Mouse (Mus musculus): Measurements from ENCODE around the gene Cln6.
"Not testable (repeated sequence)": the region's sequence is repeated elsewhere in the genome, so short reads cannot be mapped to it uniquely, and the experiment has no call there.

Gene Cln6

DNA sequence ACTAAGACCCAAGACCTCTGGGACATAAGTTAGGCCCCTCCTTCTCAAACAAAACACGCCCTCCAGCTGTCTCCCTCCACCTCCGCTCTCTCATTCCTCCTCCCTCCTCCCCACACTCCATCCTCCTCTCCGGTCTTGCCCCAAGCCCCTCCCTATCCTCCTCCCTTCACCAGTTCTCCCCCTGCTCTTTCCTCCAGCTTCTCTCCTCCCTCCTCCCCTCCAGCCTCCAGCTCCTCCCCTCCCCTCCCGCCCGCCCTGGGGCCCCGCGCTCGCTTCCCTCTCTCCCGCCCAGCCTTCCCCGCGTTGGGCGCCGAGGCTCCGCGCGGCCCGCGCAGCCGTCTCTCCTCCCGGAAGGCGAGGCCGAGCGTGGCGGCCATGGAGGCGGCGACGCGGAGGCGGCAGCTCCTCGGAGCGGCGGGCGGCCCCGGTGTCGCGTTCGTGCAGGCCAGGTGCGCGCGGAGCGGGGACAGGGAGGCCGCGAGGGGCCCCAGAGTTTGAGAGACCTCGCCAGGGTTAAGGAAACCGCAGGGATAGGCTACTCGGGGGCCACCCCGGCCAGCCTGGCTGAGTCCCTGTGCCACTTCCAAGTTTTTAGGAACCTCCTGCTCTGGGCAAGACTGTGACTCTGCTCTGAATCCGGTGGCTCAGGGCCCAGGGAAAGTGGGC lies at the start of gene Cln6:
TSS of gene Cln6 (plus strand) at position 280 of the 666 bp plus-strand sequence.
- peak; percentile 64 for DNase-seq

DNA sequence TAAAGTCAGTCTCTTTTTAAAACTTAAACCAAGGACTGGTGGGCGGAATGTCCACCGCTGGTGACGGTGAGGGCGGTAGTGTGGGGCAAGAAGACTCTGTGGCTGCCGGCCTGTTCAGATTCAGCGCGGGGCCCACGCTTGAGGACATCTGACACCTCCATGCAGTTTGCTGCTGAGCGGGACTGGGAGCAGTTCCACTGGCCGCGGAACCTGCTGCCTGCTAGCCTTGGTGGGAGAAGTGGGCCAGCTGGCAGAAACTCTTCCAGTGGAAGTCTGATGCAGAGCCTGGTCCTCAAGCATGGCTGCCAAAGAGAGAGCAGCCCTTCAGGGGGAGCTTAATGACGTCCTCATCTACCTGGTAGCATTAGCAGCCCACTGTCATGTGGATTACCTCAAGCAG lies 48.7 kb upstream of the Cln6 start:
- no peak for DNase-seq

DNA sequence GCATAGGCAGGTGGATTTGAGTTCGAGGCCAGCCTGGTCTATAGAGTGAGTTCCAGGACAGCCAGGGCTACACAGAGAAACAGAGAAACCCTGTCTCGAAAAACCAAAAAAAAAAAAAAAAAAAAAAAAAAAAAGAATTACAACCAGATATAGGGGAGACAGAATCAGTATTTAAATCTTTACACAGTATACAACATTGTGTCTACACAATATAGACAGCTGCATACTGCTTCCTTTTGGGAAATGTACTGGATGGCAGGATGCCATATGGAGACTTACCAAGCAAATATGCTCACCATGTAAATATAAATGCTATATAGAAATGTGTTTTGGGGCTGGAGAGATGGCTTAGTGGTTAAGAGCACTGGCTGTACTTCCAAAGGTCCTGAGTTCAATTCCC lies 39.4 kb upstream of the Cln6 start:
- not testable (repeated sequence) for DNase-seq

DNA sequence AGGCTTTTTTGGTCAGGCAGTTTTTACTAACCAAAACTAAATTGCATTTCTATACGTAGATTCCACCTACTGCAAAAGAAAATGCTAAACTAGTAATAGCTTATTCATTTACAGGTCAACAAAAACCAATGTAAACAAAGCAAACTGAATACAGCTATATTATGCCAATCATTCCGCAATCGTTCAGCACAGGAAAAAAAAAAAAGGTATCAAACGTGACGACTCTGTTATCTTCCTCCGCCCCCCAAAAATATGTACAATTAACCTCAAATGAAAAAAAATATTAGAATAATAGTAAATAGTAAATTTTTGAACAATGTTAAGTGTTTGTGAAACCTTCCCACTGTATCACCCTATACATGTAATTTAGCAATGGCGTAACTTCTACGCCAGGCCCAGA lies 28.5 kb upstream of the Cln6 start:
- no peak for DNase-seq

DNA sequence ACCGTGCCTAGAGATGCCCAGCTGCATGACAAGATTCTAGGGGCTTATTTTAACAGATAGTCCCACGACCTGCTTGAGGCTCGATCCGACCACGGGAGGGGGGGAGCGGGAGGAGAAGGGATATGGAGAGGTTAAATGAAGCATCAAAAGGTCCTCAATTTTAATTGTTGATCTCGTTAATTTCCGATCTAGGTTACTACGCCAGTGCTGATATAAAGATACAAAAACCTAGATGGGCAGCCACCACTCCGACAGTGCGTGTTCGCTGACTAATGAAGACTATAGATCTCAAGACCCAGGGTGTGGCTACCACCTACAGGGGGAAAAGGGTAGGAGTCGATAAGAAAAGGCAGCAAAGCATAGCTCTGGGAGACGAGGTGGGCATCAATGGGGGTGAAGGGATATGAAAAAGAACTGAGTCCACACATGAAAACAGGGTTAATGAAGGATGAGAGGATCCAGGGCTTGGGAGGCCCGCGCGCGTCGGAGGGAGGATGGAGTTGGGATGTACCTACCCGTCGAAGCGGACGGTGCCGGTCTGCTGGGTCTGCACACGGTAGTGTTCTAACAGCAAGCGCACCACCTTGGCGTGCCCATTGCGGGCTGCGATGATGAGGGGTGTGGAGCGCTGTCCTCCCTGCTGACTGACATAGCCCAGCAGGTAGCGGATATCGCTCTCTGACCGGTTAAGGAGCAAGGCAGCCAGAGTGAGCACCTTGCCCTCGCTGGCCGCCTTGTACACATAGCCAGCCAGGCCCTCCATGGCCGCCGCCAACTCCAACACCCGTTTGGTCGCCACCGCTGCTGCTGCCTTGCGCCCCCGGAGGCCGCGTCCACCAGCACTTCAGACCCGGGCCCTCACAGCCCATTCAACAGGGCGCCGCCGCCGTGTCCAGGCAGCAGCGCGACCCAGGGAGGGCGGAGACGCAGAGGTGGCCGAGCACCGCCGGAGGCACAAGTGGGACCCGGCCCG lies 27.8 kb upstream of the Cln6 start:
- DNase-seq = peak; percentile 29

DNA sequence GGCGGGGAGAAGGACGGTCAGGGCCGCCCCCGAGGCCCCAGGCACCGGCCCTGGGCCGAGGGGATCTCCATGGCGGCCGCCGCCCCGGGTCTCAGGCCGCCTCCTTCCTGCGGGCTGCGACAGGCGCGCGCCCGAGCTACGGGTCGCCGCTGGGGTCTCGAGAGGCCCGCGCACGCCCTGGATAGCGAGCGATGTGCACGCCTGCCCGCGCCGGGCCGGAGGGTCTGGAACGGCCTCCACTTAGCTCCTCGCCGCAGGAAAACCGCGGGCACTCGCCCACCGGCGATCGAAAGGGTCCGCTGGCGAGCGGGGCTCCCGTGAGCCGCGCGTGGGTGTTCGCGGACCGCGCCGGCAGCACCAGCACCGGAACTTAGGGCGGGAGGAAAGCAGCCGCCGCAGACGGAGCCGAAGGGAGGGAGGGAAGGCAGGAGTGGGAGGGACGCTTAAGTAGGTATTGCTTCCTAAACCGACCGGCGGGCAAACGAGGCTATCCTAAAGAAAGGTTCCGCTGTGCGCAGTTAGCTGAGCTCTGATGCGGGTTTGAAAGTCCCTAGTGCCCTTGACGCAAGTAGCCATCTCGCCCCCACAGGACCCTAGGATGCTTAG lies 27.0 kb upstream of the Cln6 start, which contains the start of gene Fem1b:
TSS of gene Fem1b (minus strand) at position 419 of the 606 bp plus-strand sequence.
- DNase-seq = peak; percentile 87

DNA sequence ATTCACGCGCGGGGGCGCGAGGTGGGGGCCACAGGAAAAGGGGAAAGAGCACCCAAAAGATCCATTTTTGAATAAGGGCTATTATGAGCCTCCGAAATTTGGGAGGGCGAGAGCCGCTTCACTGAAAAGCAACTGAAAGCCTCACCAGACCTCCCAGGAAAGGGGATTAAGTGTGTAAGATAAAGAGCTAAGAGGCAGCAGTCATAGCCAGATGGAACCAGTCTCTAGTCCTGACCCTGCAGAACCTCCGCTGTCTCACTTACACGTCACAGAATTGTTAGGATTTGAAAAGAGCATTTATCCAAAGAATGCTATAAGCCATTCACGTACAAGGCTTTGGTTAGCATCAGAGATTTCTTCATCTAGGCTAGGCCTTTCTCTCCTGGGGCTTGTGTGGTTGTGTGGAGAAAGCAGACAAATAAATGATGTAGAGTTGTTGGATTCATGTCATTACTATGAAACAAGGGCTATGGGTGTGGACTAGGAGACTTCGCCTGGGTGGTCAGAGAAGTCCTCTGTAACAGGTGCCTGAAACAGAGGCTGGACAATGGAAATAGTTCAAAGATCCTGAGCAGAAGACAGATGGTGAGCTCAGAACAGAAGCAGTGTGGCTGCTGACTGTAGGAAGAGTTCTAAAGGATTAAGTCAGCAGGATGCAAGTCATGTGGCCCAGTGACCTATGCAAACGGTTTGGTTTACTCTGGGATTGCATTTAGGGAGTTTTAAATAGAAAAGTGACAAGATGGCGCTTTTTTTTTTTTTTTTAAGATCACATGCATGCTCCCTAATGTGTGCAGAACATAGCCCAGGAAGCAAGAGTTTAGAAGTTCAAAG lies 26.2 kb upstream of the Cln6 start:
- no peak for DNase-seq

DNA sequence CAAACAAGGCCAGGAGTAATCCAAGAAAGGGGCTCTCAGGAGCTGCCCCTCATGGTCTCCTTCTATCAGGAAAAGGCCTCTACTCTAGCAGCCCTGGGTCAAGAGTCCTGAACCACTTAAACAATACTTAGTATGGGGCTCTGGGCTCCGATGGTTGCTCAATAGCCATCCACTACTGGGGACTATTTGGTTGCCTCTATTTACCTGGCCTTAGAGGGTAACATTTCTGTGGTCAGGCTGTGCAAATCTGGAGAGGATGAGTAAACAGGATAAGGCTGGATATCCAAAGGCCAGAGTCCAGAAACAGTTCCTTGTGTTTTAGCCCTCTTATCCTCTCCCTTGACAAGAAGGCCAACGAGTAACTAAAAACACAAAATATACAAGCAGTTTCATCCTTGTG lies 23.8 kb upstream of the Cln6 start:
- no peak for DNase-seq

DNA sequence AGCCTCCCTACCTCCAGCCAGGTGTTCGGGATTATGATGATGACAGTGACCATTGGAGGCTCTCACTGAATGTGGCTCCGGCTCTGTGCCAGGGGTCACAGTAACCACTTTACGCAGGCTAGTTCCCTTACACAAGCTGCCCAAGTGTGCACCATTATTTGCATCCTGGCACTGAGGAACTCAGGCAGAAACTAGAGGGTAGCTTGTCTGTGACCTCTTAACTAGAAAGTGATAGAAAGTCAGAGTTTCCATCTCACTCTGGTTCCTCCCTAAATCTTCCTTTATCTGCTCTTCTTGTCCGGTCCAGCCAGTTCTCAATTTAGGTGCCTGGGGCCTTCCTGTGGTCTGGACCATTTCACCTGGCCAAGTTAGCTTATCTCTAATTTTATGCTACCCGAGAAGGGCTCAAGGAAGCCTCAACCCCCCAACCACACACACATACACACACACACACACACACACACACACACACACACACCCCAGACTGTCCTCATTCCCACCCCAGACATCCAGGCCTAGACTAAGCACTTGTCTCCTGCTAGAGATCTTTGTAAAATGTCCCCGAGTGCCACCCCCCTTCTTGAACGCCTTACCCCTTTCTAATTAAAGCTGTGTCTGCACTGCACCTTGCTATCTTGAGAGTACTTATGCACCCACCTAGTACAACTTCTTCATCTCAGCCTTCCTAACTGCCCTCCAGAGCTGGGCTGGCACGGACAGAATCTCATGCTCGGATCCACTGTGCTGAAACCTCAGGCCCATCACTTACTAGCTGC lies 22.1 kb upstream of the Cln6 start:
- no peak for DNase-seq

DNA sequence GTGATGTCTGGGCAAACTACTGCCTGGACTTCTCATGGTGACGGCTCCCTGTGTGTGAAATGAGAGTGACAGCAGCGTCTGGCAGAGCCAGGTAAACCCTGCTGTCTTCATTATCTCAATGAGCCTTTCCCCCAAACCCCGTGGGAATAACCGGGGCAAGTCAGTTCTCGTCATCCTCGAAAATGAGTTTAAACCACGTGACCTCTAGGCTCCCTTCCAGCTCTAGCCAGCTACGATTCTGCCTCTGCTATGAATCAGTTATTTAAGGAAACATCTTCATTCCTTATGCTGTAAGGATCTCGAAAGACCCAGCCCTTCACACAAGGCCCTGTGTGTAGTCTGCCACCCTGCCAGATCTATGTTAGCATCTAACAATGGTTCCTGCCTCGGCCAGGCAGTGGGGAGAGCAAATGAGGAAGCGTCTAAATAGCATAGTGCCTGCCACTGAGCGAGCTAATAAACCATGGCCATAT lies 21.4 kb upstream of the Cln6 start:
- no peak for DNase-seq

DNA sequence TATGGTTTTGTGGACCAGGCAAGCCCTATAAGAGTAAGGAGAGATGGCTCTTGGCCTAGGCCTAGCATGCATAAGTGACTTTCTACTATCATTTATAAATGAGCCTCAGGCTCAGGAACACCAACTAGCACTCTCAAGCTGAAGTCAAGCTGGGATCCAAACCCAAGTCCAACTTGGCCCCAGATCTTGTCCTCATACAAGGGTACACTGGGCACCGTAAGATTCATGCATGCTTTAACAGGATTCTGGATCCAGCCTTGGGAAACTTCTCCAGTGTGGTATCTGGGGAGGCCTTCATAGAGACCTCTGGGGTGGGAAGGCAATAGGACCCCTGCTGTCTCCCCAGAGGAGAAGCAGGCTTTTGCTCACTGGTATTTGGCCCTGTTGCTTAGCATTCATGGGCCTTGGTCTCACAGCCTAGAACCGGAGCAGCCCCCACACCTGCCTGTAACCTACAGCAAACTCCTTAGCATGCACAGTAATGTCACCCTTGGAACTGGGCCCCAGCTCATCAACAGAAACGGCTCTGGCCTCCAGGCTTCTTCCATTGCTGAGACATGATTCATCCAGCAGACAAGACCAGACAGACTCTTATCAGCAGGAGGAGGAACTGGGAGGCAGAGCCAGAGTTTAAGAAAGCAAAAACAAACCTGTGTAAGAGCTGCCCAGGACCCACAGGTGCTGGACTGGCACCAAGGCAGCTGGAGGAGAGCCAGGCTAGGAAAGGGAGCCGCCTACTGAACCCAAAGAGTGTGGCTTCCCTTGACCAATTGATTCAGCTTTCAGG lies 20.6 kb upstream of the Cln6 start:
- no peak for DNase-seq

DNA sequence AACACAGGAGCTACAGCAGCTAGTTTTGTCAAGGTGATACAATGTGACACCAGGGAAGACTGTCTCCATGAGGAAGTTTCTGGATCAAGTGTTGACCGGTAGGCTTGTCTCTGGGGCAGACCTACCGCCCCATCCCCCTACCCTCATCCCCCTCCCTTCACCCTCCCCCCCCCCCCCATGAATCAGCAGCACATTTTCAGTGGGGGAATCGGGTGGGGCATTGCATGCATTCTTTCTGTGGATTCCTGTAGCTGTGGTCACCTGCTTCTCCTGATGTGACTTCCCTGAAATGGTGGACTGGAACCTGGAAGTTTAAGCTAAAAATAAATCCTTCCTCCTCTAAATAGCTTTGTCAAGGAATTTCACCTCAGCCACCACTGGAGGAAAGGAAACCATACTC lies 19.1 kb upstream of the Cln6 start:
- DNase-seq = no peak

DNA sequence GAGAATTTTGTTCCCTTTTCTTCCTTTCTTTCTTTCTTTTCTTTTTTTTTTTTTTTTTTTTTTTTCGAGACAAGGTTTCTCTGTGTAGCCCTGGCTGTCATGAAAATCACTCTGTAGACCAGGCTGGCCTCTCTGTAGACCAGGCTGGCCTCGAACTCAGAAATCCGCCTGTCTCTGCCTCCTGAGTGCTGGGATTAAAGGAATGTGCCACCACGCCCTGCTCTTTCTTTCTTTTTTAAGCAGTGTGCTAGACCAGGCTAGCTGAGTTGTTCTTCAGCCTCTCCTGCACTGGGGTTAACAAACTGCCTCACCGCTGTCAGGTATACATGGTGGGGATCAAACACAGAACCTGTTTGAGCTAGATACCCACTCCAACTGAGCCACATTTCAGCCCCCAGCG lies 18.7 kb upstream of the Cln6 start:
- DNase-seq = not testable (repeated sequence)

DNA sequence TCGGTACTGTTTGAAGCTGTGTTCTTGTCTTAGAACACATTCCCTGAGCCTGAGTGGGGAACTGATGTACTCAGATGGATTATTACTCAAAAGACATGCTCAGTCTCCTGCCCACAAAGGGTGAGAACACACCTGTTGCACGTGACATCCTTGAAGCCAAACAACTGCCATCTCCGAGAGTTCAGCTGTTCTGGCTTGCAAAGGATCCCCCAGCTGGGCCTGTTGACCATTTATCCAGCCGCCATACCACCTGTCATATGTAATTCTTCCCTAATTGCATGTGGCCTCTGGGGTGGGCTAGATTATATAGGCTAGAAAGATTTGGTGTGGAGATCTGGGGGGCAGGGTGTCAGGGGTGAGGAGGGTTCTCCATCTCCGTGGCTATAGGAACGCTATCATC lies 17.8 kb upstream of the Cln6 start:
- DNase-seq = no peak

DNA sequence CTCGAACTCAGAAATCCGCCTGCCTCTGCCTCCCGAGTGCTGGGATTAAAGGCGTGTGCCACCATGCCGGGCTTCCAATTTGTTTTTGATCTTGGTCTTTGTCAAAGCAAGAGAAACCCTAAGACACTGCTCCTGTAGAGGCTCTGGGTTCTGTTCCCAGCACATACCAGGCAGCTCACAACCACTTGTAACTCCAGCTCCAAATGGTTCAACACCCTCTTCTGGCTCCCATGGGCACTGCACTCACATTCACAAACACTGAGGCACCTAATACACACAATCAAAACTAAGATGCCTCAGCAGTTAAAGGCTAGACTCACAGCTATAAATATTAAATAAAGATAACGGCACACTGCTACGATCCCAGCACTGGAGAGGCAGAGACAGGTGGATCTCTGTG lies 16.8 kb upstream of the Cln6 start:
- DNase-seq = no peak

DNA sequence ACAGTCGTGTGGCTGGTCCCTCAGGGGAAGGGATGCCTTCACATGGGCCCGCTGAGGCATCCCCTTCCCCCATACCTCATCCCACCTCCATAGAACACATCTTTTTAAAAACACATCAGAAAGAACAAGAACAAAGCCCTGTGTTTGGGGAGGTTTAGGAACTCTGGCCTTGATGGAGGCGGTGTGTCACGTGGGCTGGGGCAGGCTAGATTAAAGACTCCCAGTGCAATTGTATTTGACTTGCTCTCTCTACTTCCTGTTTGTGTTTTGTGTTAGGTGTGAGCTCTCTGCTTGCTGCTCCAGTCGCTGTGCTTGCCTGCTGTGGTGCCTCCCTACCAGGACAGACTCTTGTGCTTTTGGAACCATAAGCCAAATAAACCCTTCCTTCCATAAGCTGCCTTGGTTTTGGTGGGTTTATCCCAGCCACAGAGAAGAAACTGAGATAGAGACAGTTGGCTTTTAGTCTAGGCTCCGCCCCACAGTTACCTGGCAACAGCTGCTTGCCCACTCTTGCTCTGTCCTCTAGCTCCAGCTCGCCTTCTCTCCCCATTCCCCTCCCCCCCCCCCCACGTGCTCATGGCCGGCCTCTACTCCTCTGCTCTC lies 12.7 kb upstream of the Cln6 start:
- DNase-seq = no peak

DNA sequence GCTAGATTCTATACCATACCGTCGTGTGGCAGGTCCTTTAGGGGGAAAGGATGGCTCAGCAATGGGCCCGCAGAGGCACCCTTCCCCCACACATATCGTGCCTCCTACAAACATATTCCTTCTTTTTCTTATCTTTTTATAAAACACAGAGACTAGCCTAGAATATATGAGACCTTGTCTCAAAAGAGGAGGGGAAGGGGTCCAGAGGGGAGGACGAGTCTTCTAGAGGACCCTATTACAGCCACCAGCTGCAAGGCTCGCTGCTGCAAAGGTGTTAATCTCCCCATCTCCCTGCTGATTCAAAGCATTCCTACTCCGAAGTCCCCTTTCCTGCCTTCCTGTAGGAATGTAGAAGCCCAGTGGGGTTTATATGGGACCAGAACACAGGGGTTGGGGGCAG lies 12.1 kb upstream of the Cln6 start:
- no peak for DNase-seq

DNA sequence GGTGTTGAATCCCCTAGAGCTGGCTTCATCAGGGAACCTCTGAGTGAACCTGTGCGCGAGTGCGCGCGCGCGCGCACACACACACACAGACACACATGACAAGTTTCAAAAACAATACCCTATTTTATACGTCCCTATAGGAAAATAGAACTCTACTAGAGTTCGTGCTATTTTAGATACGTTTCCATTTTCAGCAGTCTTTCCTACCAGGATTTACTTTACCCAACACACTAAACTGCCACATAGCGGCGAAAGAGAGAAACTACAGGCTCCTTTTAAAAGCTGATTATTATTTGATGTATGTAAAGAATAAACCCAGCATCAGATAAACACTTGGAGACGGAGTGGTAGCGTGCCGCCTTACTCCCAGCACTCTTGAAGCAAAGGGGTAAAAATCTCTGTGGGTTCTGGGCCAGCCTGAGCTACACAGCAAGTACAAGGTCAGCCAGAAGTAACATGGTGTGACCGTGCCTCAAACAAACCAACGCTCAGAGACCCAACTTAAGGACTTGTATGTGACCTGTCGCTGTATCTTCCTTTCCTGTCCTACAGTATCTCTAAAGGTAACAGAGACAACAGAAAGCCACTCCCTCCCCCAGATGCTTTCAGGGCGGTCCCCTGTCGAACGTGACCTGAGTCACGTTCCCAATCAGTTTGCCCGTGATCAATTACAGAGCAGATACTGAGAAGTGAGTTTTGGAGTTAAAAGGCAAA lies 10.5 kb upstream of the Cln6 start:
- DNase-seq = no peak

DNA sequence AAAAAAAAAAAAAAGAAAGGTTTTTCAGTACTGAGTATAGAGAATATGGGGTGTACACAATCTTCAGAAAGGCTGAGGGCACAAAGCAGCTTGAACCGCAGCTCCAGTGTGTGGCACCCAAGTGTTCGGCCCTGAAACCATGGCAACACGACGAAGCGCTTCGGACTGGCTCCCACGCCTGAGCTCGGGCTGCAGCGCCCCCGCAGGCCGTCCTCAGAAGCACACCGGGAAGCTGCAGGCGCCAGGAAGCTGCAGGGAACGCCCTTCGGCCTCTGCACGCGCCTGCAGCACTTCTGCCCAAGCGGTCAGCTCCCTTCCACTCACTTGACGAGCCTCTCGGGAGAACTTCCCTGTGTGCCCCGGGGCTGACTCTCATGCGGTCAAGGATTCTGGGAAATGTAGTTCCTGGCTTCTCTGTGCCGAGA lies 9.9 kb upstream of the Cln6 start:
- peak; percentile 91 for DNase-seq

DNA sequence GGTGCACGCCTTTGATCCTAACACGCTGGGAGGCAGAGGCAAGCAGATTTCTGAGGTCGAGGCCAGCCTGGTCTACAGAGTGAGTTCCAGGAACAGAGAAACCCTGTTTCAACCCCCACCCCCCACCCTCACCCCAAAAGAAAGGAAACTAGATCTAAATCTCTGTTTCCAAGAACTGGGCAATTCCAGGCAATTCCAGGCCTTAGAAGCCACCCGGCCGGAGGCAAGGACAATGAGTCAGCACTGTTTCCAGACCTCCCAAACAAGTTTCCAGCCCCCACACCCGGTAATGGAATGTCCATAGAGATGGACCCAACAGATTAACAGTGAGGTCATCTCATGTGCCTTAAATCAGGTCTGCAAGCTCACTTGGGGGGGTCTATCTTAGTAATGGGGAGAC lies 8.7 kb upstream of the Cln6 start:
- no peak for DNase-seq
